8 mouse cellular contexts compared by ENCODE assay signal in genomic region chr6:136808631-136809046, GRCm38 (mm10). TPM values are rescaled to one million over a fixed set of nuclear protein-coding genes. Genes with fewer than 3 reads are reported as not detected.
DNase-seq lines count a peak whose midpoint lies in the region; TF ChIP-seq lines count a peak whose summit lies in the region.

No protein-coding gene starts in this region.

- H3K27me3 ChIP-seq in heart, embryonic 10.5 days (ENCODE audit: insufficient read depth, poor library complexity, severe bottlenecking) = no peaks in the 10 kb centered on the region
- H3K27me3 ChIP-seq in small intestine, adult 2 months (ENCODE audit: control insufficient read depth, insufficient read depth, low read length) = no peaks in the 10 kb centered on the region

- WGBS in heart, embryonic 10.5 days = under 1% methylated on average over 28 of the region's 28 CpGs
- under 1% methylated on average over 28 of the region's 28 CpGs for WGBS in small intestine, adult 2 months

- peak overlapping the region; percentile 87 for H3K27ac ChIP-seq in heart, embryonic 10.5 days
- peak overlapping the region; percentile 87 for H3K27ac ChIP-seq in small intestine, adult 2 months (ENCODE audit: insufficient read depth, low read depth, low read length)

- DNase-seq in urinary bladder, postnatal 25 days (ENCODE audit: low spot score) = peak; percentile 37
- DNase-seq in urinary bladder, adult 2 months (ENCODE audit: low spot score) = no peak
- DNase-seq in brain, embryonic 14.5 days (ENCODE audit: low read depth) = peak; percentile 23
- no peak for DNase-seq in heart, embryonic 10.5 days (ENCODE audit: low spot score)
- peak; percentile 59 for DNase-seq in kidney, postnatal 10 days
- DNase-seq in lung, postnatal 36 days = peak; percentile 40
- no peak for DNase-seq in ovary, postnatal 10 days (ENCODE audit: low spot score)

- H3K36me3 ChIP-seq in heart, embryonic 10.5 days = peaks cover 16% of the 10 kb centered on the region
- H3K36me3 ChIP-seq in small intestine, adult 2 months (ENCODE audit: control insufficient read depth, insufficient read depth, low read length) = peaks cover 7% of the 10 kb centered on the region

- peak overlapping the region; percentile 85 for H3K4me3 ChIP-seq in heart, embryonic 10.5 days
- peak overlapping the region; percentile 91 for H3K4me3 ChIP-seq in small intestine, adult 2 months (ENCODE audit: low read depth, low read length)

- TF ChIP-seq CTCF in brain, embryonic 14.5 days (IDR thresholded peaks at IDR 0.05; ENCODE audit: borderline replicate concordance, extremely low read depth, insufficient read depth, insufficient read length) = no peak
- no peak for TF ChIP-seq CTCF in small intestine, adult 2 months (IDR thresholded peaks at IDR 0.05; ENCODE audit: extremely low read depth, insufficient read length, insufficient replicate concordance, low read depth, low read length)

- TF ChIP-seq POLR2A in brain, embryonic 14.5 days (IDR thresholded peaks at IDR 0.05; ENCODE audit: borderline replicate concordance, extremely low read depth, insufficient read depth, insufficient read length, poor library complexity, severe bottlenecking) = no peak
- TF ChIP-seq POLR2A in small intestine, adult 2 months (IDR thresholded peaks at IDR 0.05; ENCODE audit: low read depth, low read length) = no peak

- H3K9me3 ChIP-seq in heart, embryonic 10.5 days = no peaks in the 10 kb centered on the region

- H3K4me1 ChIP-seq in heart, embryonic 10.5 days = peaks cover 17% of the 10 kb centered on the region
- H3K4me1 ChIP-seq in small intestine, adult 2 months (ENCODE audit: control insufficient read depth, insufficient read depth, insufficient read length, low read length) = peaks cover 25% of the 10 kb centered on the region; the same call in 1 of the 2 replicates

RNA-seq across cellular contexts. Expression of gene H2afj, which starts 0.6 kb away (rescaled TPM):
- 152 and 198 TPM in 2 replicates for polyA plus RNA-seq in urinary bladder, adult 2 months (2012; rRNA removed)
- polyA plus RNA-seq in brain, embryonic 14.5 days (2012; rRNA removed) = 76.9 and 114 TPM in 2 replicates
- 81.5 and 88.2 TPM in 2 replicates for polyA plus RNA-seq in heart, embryonic 10.5 days (2016; fragmentation: Nextera tagmentation; extraction: Ambion mirVana)
- polyA plus RNA-seq in small intestine, adult 2 months (2012; rRNA removed) = 401 and 773 TPM in 2 replicates

RNA-seq across cellular contexts. Expression of gene Hist4h4, which starts 4.4 kb away (rescaled TPM):
- 0.17 and 0.18 TPM in 2 replicates for polyA plus RNA-seq in urinary bladder, adult 2 months (2012; rRNA removed)
- polyA plus RNA-seq in brain, embryonic 14.5 days (2012; rRNA removed) = 1.5 and 1.7 TPM in 2 replicates
- 0.25 and 0.63 TPM in 2 replicates for polyA plus RNA-seq in heart, embryonic 10.5 days (2016; fragmentation: Nextera tagmentation; extraction: Ambion mirVana)
- 2.0 and 3.9 TPM in 2 replicates for polyA plus RNA-seq in small intestine, adult 2 months (2012; rRNA removed)

RNA-seq across cellular contexts. Expression of gene BC049715, which starts 18.8 kb away (rescaled TPM):
- polyA plus RNA-seq in urinary bladder, adult 2 months (2012; rRNA removed) = 0.40 and 0.52 TPM in 2 replicates
- polyA plus RNA-seq in brain, embryonic 14.5 days (2012; rRNA removed) = 0.49 and 0.51 TPM in 2 replicates
- 2.4 and 2.7 TPM in 2 replicates for polyA plus RNA-seq in heart, embryonic 10.5 days (2016; fragmentation: Nextera tagmentation; extraction: Ambion mirVana)
- 0.28 and 0.56 TPM in 2 replicates for polyA plus RNA-seq in small intestine, adult 2 months (2012; rRNA removed)

RNA-seq across cellular contexts. Expression of gene Wbp11, which starts 19.4 kb away (rescaled TPM):
- polyA plus RNA-seq in urinary bladder, adult 2 months (2012; rRNA removed) = 31.2 and 40.7 TPM in 2 replicates
- polyA plus RNA-seq in brain, embryonic 14.5 days (2012; rRNA removed) = 64.3 and 81.9 TPM in 2 replicates
- 111 and 120 TPM in 2 replicates for polyA plus RNA-seq in heart, embryonic 10.5 days (2016; fragmentation: Nextera tagmentation; extraction: Ambion mirVana)
- polyA plus RNA-seq in small intestine, adult 2 months (2012; rRNA removed) = 16.0 and 32.0 TPM in 2 replicates

RNA-seq across cellular contexts. Expression of gene Smco3, which starts 26.6 kb away (rescaled TPM):
- polyA plus RNA-seq in urinary bladder, adult 2 months (2012; rRNA removed) = 0.13 and 0.14 TPM in 2 replicates
- polyA plus RNA-seq in brain, embryonic 14.5 days (2012; rRNA removed) = 0.43 and 0.63 TPM in 2 replicates
- not detected in 2 replicates for polyA plus RNA-seq in heart, embryonic 10.5 days (2016; fragmentation: Nextera tagmentation; extraction: Ambion mirVana)
- polyA plus RNA-seq in small intestine, adult 2 months (2012; rRNA removed) = not detected in 2 replicates

Comparison
In these comparisons a context has a peak if more than half of its experiments do, and no peak if none do; other contexts are left out.
1. DNase-seq: peak in urinary bladder, postnatal 25 days (single experiment), brain, embryonic 14.5 days (single experiment), kidney, postnatal 10 days (single experiment) and lung, postnatal 36 days (single experiment); none in urinary bladder, adult 2 months (single experiment), heart, embryonic 10.5 days (single experiment) and ovary, postnatal 10 days (single experiment).